Mouse (Mus musculus): Measurements from ENCODE around the gene Nod1. TPM values are rescaled to one million over a fixed set of nuclear protein-coding genes. Genes with fewer than 3 reads are reported as not detected.

The Nod1 gene
- total and polyA plus RNA-seq, 2 experiments from 2014 or later = 4.2 to 8.3 TPM

DNA sequence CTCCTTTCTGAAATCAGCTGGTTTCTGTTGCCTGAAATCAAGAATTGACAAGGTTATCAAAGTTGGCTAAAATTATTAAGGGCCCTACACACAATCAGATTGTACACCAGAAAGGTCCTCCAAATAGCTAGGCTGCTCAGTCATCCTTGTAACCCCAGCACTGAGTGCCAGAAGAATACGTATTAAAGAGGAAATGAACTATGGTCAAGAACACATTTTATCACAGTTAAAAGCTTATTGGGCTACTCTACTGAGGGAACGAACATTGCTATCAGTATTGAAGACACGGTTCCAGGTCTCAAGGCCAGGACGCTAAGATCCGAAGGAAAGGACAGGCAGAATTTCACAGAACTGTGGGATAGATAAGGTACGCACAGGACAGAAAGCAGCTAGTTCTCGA lies 19.7 kb upstream of the Nod1 start:
- Histone ChIP-seq H3K9me3 (replicated peaks; ENCODE audit: control insufficient read depth, low read length) (no peaks in the 10 kb centered on the region), H3K4me3 (ENCODE audit: low read depth, low read length) (peak overlapping the region; percentile 42), H3K27ac (ENCODE audit: low read depth) (no peak overlapping the region), H3K9ac (replicated peaks; ENCODE audit: low read depth, low read length) (peak overlapping the region; percentile 23; the same call in 1 of the 2 replicates), H3K4me1 (ENCODE audit: control insufficient read depth, insufficient read depth) (no peaks in the 10 kb centered on the region), H3K36me3 (replicated peaks; ENCODE audit: control insufficient read depth, insufficient read depth, low read length) (no peaks in the 10 kb centered on the region), H3K4me2 (ENCODE audit: low read depth, low read length) (peak overlapping the region; percentile 72), H3K27me3 (ENCODE audit: control insufficient read depth, insufficient read depth, low read length) (no peaks in the 10 kb centered on the region)
- TF ChIP-seq CTCF (IDR thresholded peaks at IDR 0.05; ENCODE audit: low read depth) = no peak
- TF ChIP-seq EP300 (IDR thresholded peaks at IDR 0.05; ENCODE audit: low read depth) = no peak
- no peak for DNase-seq (ENCODE audit: low spot score)
- no peak for ATAC-seq (ENCODE audit: insufficient read depth, low read depth)
- 3% methylated on average over 7 of the region's 7 CpGs for whole genome bisulfite sequencing

DNA sequence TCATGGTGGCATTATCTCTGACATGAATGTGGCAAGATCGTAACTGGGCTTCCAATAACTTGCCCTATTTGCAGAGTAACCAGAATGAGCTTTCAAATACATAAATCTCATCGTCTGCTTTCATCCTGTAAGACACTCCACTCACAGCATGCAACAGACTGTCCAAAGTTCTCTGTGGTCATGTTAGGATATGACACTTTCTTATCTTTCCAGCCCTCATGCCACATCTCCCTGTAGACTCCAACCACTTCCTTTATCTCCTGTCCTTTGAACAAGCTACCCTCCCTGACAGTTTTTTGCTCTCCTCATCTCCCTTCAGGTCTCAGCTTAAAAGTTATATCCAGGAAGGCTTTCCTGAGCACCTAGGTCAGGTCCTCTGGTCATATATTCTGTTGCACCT lies 18.8 kb upstream of the Nod1 start:
- DNase-seq (ENCODE audit: low spot score) (no peak), ATAC-seq (ENCODE audit: insufficient read depth, low read depth) (no peak)
- H3K9me3 ChIP-seq (replicated peaks; ENCODE audit: control insufficient read depth, low read length) = no peaks in the 10 kb centered on the region
- no peak overlapping the region for H3K27ac ChIP-seq (ENCODE audit: low read depth)
- H3K36me3 ChIP-seq (replicated peaks; ENCODE audit: control insufficient read depth, insufficient read depth, low read length) = no peaks in the 10 kb centered on the region
- TF ChIP-seq EP300 (IDR thresholded peaks at IDR 0.05; ENCODE audit: low read depth) = no peak
- no peak for TF ChIP-seq CTCF (IDR thresholded peaks at IDR 0.05; ENCODE audit: low read depth)
- H3K4me3 ChIP-seq (ENCODE audit: low read depth, low read length) = no peak overlapping the region
- H3K9ac ChIP-seq (replicated peaks; ENCODE audit: low read depth, low read length) = no peak overlapping the region
- no peaks in the 10 kb centered on the region for H3K4me1 ChIP-seq (ENCODE audit: control insufficient read depth, insufficient read depth)
- no peaks in the 10 kb centered on the region for H3K27me3 ChIP-seq (ENCODE audit: control insufficient read depth, insufficient read depth, low read length)
- no peak overlapping the region for H3K4me2 ChIP-seq (ENCODE audit: low read depth, low read length)
- 58% methylated on average over 2 of the region's 2 CpGs for WGBS

DNA sequence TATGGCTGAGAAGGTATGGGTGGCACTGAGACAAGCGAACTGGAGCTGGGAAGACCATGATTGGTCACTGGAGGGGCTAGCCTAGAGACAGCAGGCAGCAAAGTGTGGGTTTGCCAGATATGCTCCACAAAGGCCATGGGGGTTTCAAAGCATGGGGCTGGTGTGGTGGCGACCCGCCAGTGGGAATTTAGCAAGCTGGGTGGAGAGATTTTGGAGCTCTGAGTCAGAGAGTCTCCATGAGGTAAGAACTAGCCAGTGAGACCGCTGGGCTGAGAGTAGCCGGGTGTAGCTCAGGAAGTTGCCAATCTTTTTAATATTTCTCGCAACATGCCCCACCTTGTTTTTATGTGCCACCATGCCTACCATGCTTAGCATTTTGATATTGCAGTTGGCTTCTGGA lies 15.7 kb upstream of the Nod1 start:
- H3K27ac ChIP-seq (ENCODE audit: low read depth) = no peak overlapping the region
- 90% methylated on average over 6 of the region's 6 CpGs for WGBS
- H3K9me3 ChIP-seq (replicated peaks; ENCODE audit: control insufficient read depth, low read length) = no peaks in the 10 kb centered on the region
- H3K4me2 ChIP-seq (ENCODE audit: low read depth, low read length) = no peak overlapping the region
- no peaks in the 10 kb centered on the region for H3K36me3 ChIP-seq (replicated peaks; ENCODE audit: control insufficient read depth, insufficient read depth, low read length)
- no peak overlapping the region for H3K4me3 ChIP-seq (ENCODE audit: low read depth, low read length)
- ATAC-seq (ENCODE audit: insufficient read depth, low read depth) = no peak
- H3K4me1 ChIP-seq (ENCODE audit: control insufficient read depth, insufficient read depth) = no peaks in the 10 kb centered on the region
- no peak for TF ChIP-seq EP300 (IDR thresholded peaks at IDR 0.05; ENCODE audit: low read depth)
- no peak for TF ChIP-seq CTCF (IDR thresholded peaks at IDR 0.05; ENCODE audit: low read depth)
- DNase-seq (ENCODE audit: low spot score) = no peak
- no peaks in the 10 kb centered on the region for H3K27me3 ChIP-seq (ENCODE audit: control insufficient read depth, insufficient read depth, low read length)
- no peak overlapping the region for H3K9ac ChIP-seq (replicated peaks; ENCODE audit: low read depth, low read length)

DNA sequence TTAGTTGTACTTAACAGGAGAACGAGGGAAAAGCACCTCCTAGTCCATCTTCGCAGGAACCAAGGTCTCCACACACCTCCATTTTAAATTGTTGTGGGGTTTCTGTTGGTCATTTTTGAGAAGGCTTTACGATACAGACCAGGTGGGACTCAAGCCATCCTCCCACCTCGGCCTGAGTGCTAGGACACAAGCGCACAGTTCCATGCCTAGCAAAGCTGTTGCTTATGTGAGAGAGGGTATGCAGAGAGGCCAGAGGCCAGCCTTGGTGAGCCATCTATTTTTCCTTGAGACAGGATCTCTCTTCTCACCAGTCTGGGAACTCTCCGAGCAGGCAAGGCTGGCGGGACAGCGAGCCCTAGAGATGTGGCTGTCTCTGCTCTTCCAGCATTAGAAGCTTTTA lies 11.7 kb upstream of the Nod1 start:
- TF ChIP-seq CTCF (IDR thresholded peaks at IDR 0.05; ENCODE audit: low read depth) = no peak
- no peak for TF ChIP-seq EP300 (IDR thresholded peaks at IDR 0.05; ENCODE audit: low read depth)
- 0 out of 2 replicates have a peak, but pooled peaks cover 9% of the 10 kb centered on the region for H3K4me1 ChIP-seq (ENCODE audit: control insufficient read depth, insufficient read depth)
- H3K9ac ChIP-seq (replicated peaks; ENCODE audit: low read depth, low read length) = no peak overlapping the region
- DNase-seq (ENCODE audit: low spot score) (no peak), ATAC-seq (ENCODE audit: insufficient read depth, low read depth) (no peak)
- H3K4me3 ChIP-seq (ENCODE audit: low read depth, low read length) = no peak overlapping the region
- no peak overlapping the region for H3K27ac ChIP-seq (ENCODE audit: low read depth)
- no peaks in the 10 kb centered on the region for H3K9me3 ChIP-seq (replicated peaks; ENCODE audit: control insufficient read depth, low read length)
- WGBS = 89% methylated on average over 8 of the region's 8 CpGs
- H3K36me3 ChIP-seq (replicated peaks; ENCODE audit: control insufficient read depth, insufficient read depth, low read length) = no peaks in the 10 kb centered on the region
- no peaks in the 10 kb centered on the region for H3K27me3 ChIP-seq (ENCODE audit: control insufficient read depth, insufficient read depth, low read length)
- no peak overlapping the region for H3K4me2 ChIP-seq (ENCODE audit: low read depth, low read length)

DNA sequence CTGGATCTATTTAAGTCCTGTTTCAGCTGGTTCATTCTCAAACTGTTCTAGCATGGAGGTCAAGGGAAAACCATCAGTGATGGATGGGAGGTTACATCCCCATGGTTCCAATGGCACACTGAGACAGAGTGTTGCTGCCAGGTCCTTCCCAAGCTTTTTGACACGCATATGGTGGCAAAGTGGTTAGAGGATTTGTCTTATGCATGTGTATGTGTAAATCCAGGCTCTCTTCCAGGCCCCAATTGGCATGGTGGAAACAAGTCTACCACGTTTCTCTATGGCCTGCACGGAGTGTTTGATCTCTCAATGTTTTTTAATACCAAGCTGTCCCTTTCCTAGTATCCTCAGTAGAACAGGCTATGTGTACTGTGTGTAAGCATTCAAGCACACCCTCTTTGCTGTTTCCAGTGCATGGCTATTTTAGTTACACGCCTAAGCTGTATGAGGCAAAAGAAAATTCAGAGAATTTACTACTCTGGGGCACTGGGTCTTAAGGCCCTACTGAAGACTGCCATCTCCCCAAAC lies 11.2 kb upstream of the Nod1 start:
- Histone ChIP-seq H3K36me3 (replicated peaks; ENCODE audit: control insufficient read depth, insufficient read depth, low read length) (no peaks in the 10 kb centered on the region), H3K27ac (ENCODE audit: low read depth) (no peak overlapping the region), H3K4me1 (ENCODE audit: control insufficient read depth, insufficient read depth) (0 out of 2 replicates have a peak, but pooled peaks cover 9% of the 10 kb centered on the region), H3K4me3 (ENCODE audit: low read depth, low read length) (no peak overlapping the region), H3K9me3 (replicated peaks; ENCODE audit: control insufficient read depth, low read length) (no peaks in the 10 kb centered on the region), H3K9ac (replicated peaks; ENCODE audit: low read depth, low read length) (no peak overlapping the region), H3K27me3 (ENCODE audit: control insufficient read depth, insufficient read depth, low read length) (no peaks in the 10 kb centered on the region), H3K4me2 (ENCODE audit: low read depth, low read length) (no peak overlapping the region)
- no peak for DNase-seq (ENCODE audit: low spot score)
- no peak for ATAC-seq (ENCODE audit: insufficient read depth, low read depth)
- 89% methylated on average over 4 of the region's 4 CpGs for WGBS
- TF ChIP-seq EP300 (IDR thresholded peaks at IDR 0.05; ENCODE audit: low read depth) (no peak), CTCF (IDR thresholded peaks at IDR 0.05; ENCODE audit: low read depth) (no peak)

DNA sequence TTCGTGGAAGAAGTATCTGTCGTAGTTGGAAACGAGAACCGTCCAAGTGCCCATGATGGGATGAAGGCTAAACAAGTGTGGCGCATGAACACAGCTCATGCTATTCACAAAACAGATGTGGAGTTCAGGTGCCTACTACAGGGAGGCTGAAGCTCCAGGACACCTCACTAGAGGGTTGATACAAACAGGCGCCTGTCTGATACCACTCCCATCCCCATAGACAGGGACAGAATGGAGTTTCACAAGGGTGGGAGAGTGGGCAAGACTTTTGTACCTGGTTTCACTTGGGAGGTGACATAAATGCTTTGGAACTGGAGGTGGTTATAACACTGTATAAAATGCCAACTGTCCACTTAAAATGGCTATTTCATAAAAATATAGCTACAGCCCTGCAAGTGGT lies 7.0 kb upstream of the Nod1 start:
- 93% methylated on average over 6 of the region's 6 CpGs for WGBS
- H3K4me2 ChIP-seq (ENCODE audit: low read depth, low read length) = no peak overlapping the region
- no peak overlapping the region for H3K27ac ChIP-seq (ENCODE audit: low read depth)
- no peaks in the 10 kb centered on the region for H3K36me3 ChIP-seq (replicated peaks; ENCODE audit: control insufficient read depth, insufficient read depth, low read length)
- TF ChIP-seq CTCF (IDR thresholded peaks at IDR 0.05; ENCODE audit: low read depth) = no peak
- TF ChIP-seq EP300 (IDR thresholded peaks at IDR 0.05; ENCODE audit: low read depth) = no peak
- ATAC-seq (ENCODE audit: insufficient read depth, low read depth) = no peak
- H3K4me1 ChIP-seq (ENCODE audit: control insufficient read depth, insufficient read depth) = 0 out of 2 replicates have a peak, but pooled peaks cover 9% of the 10 kb centered on the region
- no peaks in the 10 kb centered on the region for H3K9me3 ChIP-seq (replicated peaks; ENCODE audit: control insufficient read depth, low read length)
- no peak overlapping the region for H3K9ac ChIP-seq (replicated peaks; ENCODE audit: low read depth, low read length)
- H3K27me3 ChIP-seq (ENCODE audit: control insufficient read depth, insufficient read depth, low read length) = no peaks in the 10 kb centered on the region
- no peak overlapping the region for H3K4me3 ChIP-seq (ENCODE audit: low read depth, low read length)
- DNase-seq (ENCODE audit: low spot score) = no peak

All from heart, postnatal 0 days (tissue).